In genomic region chr12:79928739-79929380, GRCm38 (mm10) we compare ENCODE assay signal across 8 mouse cellular contexts.
A peak's percentile ranks its signal among the peaks of the same experiment; 100 is the strongest.
DNase-seq lines count a peak whose midpoint lies in the region; ATAC-seq and TF ChIP-seq lines count a peak whose summit lies in the region.

No protein-coding gene starts in this region.

- 0 out of 2 replicates have a peak, but pooled peaks have one; percentile 32 for TF ChIP-seq CTCF in intestine, postnatal 0 days (IDR thresholded peaks at IDR 0.05; ENCODE audit: low read depth)

- H3K9ac ChIP-seq in liver, embryonic 13.5 days = no peak overlapping the region
- no peak overlapping the region for H3K9ac ChIP-seq in liver, embryonic 11.5 days (ENCODE audit: low read depth, low read length)
- H3K9ac ChIP-seq in intestine, postnatal 0 days (ENCODE audit: low read depth, low read length) = no peak overlapping the region

- H3K27me3 ChIP-seq in liver, embryonic 13.5 days = no peaks in the 10 kb centered on the region
- no peaks in the 10 kb centered on the region for H3K27me3 ChIP-seq in liver, embryonic 11.5 days (replicated peaks; ENCODE audit: control insufficient read depth, insufficient read depth, low read length)
- H3K27me3 ChIP-seq in intestine, postnatal 0 days (replicated peaks; ENCODE audit: control insufficient read depth, insufficient read depth, low read length) = no peaks in the 10 kb centered on the region

- H3K4me2 ChIP-seq in liver, embryonic 13.5 days = no peak overlapping the region
- H3K4me2 ChIP-seq in liver, embryonic 11.5 days = no peak overlapping the region
- H3K4me2 ChIP-seq in intestine, postnatal 0 days (replicated peaks; ENCODE audit: low read depth) = no peak overlapping the region

- no peak for ATAC-seq in liver, embryonic 13.5 days (ENCODE audit: low read depth)
- no peak for ATAC-seq in liver, embryonic 11.5 days (replicated peaks; ENCODE audit: low FRiP score)
- 0 out of 2 replicates have a peak, but pooled peaks have one; percentile 8 for ATAC-seq in intestine, postnatal 0 days
- ATAC-seq in neutrophil, adult 5-6 weeks (ENCODE audit: extremely low read depth, insufficient number of reproducible peaks, low FRiP score, poor library complexity, severe bottlenecking) = peak; percentile 11; the same call in 1 of the 2 replicates

- no peak overlapping the region for H3K4me3 ChIP-seq in liver, embryonic 13.5 days (replicated peaks)
- H3K4me3 ChIP-seq in liver, embryonic 11.5 days (ENCODE audit: low read depth, low read length) = no peak overlapping the region
- H3K4me3 ChIP-seq in intestine, postnatal 0 days (ENCODE audit: low read depth, low read length) = no peak overlapping the region

- no peak for DNase-seq in liver, embryonic 13.5 days
- no peak for DNase-seq in liver, embryonic 11.5 days (ENCODE audit: low spot score)
- peak; percentile 99 for DNase-seq in heart, adult 11 months
- no peak for DNase-seq in cerebellum, adult 9-10 months
- DNase-seq in adrenal gland, postnatal 4 days (ENCODE audit: low spot score in 2 of 2) = no peak
- no peak for DNase-seq in frontal cortex, adult 2 months (ENCODE audit: extremely low spot score in 1 of 2, low spot score in 1 of 2)

- 66% methylated on average over 6 of the region's 6 CpGs for WGBS in liver, embryonic 13.5 days (ENCODE audit: insufficient replicate concordance)
- WGBS in liver, embryonic 11.5 days = 51% methylated on average over 6 of the region's 6 CpGs
- WGBS in intestine, postnatal 0 days = 36% methylated on average over 6 of the region's 6 CpGs

- H3K4me1 ChIP-seq in liver, embryonic 13.5 days (replicated peaks) = 0 out of 2 replicates have a peak, but pooled peaks cover 4% of the 10 kb centered on the region
- peaks cover 8% of the 10 kb centered on the region; the same call in 1 of the 2 replicates for H3K4me1 ChIP-seq in liver, embryonic 11.5 days (replicated peaks; ENCODE audit: control insufficient read depth, insufficient read depth, low read length)
- 0 out of 2 replicates have a peak, but pooled peaks cover 4% of the 10 kb centered on the region for H3K4me1 ChIP-seq in intestine, postnatal 0 days (replicated peaks; ENCODE audit: control insufficient read depth, insufficient read depth, low read length)

- H3K36me3 ChIP-seq in liver, embryonic 13.5 days = no peaks in the 10 kb centered on the region
- H3K36me3 ChIP-seq in liver, embryonic 11.5 days (ENCODE audit: control insufficient read depth, insufficient read depth, low read length) = no peaks in the 10 kb centered on the region
- H3K36me3 ChIP-seq in intestine, postnatal 0 days (ENCODE audit: control insufficient read depth, insufficient read depth) = no peaks in the 10 kb centered on the region

- peak overlapping the region; percentile 38 for H3K27ac ChIP-seq in liver, embryonic 13.5 days
- H3K27ac ChIP-seq in liver, embryonic 11.5 days (ENCODE audit: low read depth, low read length) = no peak overlapping the region; the same call in 1 of the 2 replicates
- H3K27ac ChIP-seq in intestine, postnatal 0 days (ENCODE audit: low read depth, low read length) = peak overlapping the region; percentile 41; the same call in 1 of the 2 replicates

- H3K9me3 ChIP-seq in liver, embryonic 13.5 days (replicated peaks) = no peaks in the 10 kb centered on the region
- no peaks in the 10 kb centered on the region for H3K9me3 ChIP-seq in liver, embryonic 11.5 days (ENCODE audit: control insufficient read depth, low read length)
- no peaks in the 10 kb centered on the region for H3K9me3 ChIP-seq in intestine, postnatal 0 days (ENCODE audit: control insufficient read depth)

Comparison
In these comparisons a context has a peak if more than half of its experiments do, and no peak if none do; other contexts are left out.
1. ATAC-seq: peak in intestine, postnatal 0 days (single experiment) and neutrophil, adult 5-6 weeks (single experiment); none in liver, embryonic 13.5 days (single experiment) and liver, embryonic 11.5 days (single experiment).